Mouse (Mus musculus): ENCODE results near the gene Nek10.

DNA sequence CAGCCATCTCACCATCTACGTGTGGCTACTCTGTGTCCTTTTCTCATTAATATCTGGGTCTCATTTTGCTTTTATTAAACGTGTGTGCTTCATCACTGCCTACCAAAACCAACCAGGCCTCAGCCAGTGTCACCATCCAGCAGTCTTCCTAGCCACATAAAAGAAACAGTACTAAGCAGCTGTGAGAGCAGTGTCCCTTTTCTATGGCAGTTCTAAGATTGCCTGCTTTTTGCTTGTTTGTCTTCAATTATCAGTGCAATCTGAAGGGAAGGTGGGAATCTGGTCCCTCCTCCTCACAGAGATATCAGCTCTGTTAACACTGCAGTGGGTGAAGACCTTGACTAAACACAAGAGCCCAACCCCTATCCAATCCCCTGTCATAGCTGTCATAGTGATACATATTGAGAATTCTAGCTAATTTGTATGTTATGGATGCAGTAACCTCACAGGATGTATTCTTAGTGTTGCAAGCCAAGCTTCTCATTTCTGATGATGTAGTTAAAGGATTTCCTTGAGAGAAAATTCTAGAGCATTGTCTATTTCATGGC, 157.3 kb downstream of the Nek10 start:
- no peak for TF ChIP-seq GATA1 (IDR thresholded peaks at IDR 0.05; ENCODE audit: low read length)
- TF ChIP-seq TAL1 (IDR thresholded peaks at IDR 0.05; ENCODE audit: low read length): no peak
